Mouse (Mus musculus) adrenal gland, adult 2 months (tissue): ENCODE measurements around the gene F2r. TPM values are rescaled to one million over a fixed set of nuclear protein-coding genes. Genes with fewer than 3 reads are reported as not detected.

Experiments
- polyA plus RNA-seq: library from polyadenylated mRNA; depleted of rRNA; stranded (reverse); fragments of >200 nt; gene quantifications from 2 replicates; pipeline ENCODE4 v1.2.3, GENCODE M21; 2012; rRNA removed
- total RNA-seq, 2 experiments: library from RNA; stranded (reverse); gene quantifications; 2 replicates each; pipeline ENCODE4 v1.2.3; 2021

The F2r gene
- total and polyA plus RNA-seq, 3 experiments = 95.4 to 154 (median 110) TPM

Other genes with a start within 250 kb of the F2r start
- gene Aggf1, start 243.1 kb downstream of the F2r start, total RNA-seq = 10 to 100 TPM; 30.1 to 37.8 TPM
- gene Aggf1, start 243.1 kb downstream of the F2r start, polyA plus RNA-seq = 33.8 and 37.0 TPM in 2 replicates
- gene Crhbp, start 173.6 kb downstream of the F2r start, total RNA-seq = under 1 TPM in 1 of 2 experiments, not detected in 1; 0.21 TPM
- not detected in 2 replicates for gene Crhbp, start 173.6 kb downstream of the F2r start, polyA plus RNA-seq
- gene S100z, start 139.8 kb downstream of the F2r start, total RNA-seq = not detected
- gene S100z, start 139.8 kb downstream of the F2r start, polyA plus RNA-seq = not detected in 2 replicates
- under 1 TPM; 0.17 to 0.20 TPM for gene F2rl1, start 93.3 kb downstream of the F2r start, total RNA-seq
- 0.12 and 0.28 TPM in 2 replicates for gene F2rl1, start 93.3 kb downstream of the F2r start, polyA plus RNA-seq
- gene F2rl2, start 78.4 kb upstream of the F2r start, total RNA-seq = under 1 TPM; 0.26 to 0.52 TPM
- 0.12 and 0.44 TPM in 2 replicates for gene F2rl2, start 78.4 kb upstream of the F2r start, polyA plus RNA-seq